Mouse (Mus musculus): ENCODE measurements around the gene Gdf1.

Gdf1 gene

DNA sequence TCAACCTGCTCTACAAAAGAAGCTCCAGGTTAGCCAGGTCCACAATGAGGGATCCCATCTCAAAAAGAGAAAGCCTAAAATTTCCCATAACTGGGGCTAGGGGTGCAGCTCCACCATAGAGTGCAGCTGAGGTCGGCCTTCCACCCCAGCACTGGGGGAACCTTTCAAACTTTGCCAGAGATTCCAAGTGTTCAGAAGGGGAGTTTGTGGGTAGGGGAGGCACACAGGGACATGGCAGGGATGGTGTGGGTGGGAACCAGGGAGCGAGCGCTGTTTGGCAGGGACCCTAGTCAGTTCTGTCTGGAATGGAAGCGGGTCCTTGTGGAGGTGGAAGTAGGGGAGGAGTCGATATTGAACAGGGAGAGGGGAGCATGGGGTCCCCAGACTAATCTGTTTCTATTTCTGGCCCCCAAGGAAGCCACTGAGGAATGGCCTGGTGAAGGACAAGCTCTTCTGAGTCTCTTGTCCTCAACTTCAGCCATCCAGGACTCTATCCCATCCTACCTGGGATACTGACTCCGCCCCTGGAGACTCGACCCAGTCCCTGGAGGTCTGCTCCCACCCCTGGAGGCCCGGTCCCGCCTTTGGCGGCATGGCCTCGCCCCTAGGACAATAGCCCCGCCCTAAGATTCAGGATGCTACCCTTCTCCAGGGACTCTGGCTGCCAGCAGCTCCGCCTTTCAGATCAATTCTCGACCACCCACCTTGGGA is at the start of gene Gdf1:
Gdf1 (plus strand) TSS at position 694 of the 711 bp plus-strand sequence.
- no peak for ATAC-seq (ENCODE audit: insufficient number of reproducible peaks, low FRiP score, low TSS enrichment)

DNA sequence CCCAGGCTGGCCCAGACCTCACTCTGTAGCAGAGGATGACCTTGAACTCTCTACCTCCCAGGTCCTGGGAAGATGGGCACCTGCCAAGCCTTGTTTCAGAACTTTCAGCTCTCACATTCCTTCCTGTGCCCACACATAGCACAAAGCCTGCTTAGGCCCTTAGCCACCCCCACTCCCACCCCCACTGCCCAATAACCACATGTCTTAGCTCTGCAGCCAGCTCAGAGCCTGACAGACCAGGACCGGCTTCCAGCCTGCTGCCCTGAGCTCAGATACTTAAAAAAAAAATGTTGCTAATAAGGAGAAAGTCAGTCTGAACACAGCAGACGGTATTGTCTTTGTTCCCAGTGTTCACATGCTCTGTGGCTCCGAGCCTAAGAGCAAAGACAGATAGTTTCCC is 48.6 kb upstream of the Gdf1 start:
- ATAC-seq (ENCODE audit: insufficient number of reproducible peaks, low FRiP score, low TSS enrichment) = no peak

DNA sequence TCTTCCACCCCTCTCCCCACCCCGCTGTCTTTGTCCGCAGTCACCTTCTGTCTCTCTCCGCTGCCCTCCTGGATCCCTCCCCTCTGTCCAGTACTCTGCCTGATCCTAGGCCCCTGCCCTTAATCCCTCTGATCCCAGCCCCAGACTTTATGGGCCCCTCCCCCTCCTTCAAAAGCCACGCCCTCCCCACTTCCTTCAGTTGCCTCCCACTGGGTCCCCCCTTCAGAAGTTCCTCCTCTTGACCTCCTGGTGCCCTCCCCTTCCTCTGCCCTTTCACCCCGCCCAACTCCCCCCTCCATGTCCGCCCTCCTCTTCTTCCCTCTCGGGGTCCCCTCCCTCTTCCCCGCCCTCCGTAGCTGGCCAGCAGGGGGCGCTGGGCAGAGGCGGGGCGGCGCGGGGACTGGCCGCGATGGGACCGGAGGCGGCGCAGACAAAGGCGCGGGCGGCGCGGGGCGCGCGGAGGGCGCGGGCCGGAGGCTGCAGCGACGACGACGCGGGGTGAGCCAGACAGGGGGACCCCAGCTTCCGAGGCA is 46.9 kb upstream of the Gdf1 start, which contains the start of gene Homer3:
Homer3 (plus strand) TSS at position 225 of the 533 bp plus-strand sequence.
- 0 out of 2 replicates have a peak, but pooled peaks have one; percentile 33 for ATAC-seq (ENCODE audit: insufficient number of reproducible peaks, low FRiP score, low TSS enrichment)

DNA sequence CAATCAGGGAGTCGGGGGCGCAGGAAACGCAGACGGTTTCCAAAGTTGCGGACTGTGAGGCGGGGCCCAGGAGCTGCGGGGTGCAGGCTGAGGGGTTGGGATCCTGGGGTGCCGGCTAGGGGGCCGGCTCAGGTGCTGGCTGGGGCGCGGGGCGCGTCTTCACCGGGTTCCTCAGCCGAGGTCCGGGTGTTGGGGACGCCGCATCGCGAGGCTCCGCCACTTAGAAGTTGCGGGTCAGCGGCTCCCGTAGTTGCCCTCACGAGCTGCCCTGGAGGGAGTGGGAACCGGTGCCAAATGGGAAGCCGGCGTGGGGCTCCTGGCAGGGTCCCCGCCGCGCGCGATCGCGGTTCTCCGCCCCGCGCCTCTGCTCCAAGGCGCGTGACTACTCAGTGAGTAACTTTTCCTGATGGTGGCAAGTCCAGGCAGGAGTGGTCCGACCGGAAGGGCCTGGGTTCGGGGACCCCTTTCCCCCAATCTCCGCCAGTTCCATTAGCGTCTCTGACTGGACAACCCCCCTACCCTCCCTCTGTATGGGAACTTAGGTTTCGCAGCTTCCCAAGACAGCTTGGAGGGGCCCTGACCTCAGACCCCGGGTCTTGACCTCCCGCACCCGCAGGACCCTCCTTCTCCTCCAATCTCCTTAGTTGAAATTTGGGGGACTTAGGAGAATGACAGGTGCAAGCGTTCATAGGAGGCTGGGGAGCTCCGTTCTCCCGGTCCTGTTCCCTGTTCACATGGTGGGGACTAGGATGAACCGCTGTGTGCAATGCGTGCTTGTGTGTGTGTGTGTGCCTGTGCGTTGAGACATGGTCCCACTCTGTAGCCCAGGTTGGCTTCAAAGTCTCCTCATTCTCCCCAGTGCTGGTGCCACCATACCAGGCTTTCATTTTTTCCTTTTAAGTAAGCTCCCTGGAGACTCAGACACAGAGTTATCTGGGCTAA is 46.2 kb upstream of the Gdf1 start:
- ATAC-seq (ENCODE audit: insufficient number of reproducible peaks, low FRiP score, low TSS enrichment) = no peak

DNA sequence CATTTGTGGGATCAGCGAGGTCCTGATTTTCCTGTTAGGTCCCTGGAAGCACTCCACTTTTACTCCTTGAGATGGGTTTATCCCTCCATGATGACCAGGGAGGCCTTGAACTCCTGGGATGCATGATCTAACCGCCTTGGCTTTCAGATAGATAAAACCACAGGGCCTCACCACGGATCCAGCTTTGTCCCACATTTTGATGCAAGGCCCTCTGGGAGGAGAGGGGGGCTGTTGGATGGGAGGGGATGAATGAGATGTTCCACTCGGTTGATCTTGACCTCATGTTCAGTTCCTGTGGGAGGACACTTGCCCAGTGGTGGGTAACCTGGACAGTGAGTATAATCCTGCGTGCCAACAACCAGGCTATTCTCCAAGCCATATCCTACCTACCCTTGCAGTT is 45.2 kb upstream of the Gdf1 start:
- no peak for ATAC-seq (ENCODE audit: insufficient number of reproducible peaks, low FRiP score, low TSS enrichment)

DNA sequence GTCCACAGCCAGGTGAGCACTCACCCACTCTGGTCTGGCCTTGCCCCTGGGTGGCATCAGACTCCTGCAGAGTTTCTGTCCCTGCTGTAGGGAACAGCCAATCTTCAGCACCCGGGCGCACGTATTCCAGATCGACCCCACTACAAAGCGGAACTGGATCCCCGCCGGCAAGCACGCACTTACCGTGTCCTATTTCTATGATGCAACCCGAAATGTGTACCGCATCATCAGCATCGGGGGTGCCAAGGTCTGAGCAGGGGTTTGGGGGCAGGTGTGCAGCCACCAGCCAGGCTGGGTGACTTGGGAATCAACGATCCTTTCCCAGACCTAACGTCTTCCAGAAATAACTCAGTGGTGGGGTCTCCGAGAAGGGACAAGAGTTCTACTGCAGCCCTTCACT is 44.3 kb upstream of the Gdf1 start:
- no peak for ATAC-seq (ENCODE audit: insufficient number of reproducible peaks, low FRiP score, low TSS enrichment)

DNA sequence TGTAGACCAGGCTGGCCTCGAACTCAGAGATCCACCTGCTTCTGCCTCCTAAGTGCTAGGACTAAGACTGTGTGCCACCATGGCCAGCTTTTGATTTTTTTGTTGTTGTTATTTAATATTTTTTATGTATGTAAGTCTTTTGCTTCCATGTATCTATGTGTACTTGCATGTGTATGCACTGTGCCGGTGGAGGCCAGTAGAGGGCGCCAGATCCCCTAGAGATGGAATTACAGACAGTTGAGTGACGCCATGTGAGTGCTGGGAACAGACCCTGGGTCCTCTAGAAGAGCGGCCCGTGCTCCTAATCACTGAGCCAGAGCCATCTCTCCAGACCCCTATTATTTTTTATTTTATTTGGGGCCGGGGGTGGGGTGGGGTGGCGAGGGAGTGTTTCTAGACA is 42.9 kb upstream of the Gdf1 start:
- no peak for ATAC-seq (ENCODE audit: insufficient number of reproducible peaks, low FRiP score, low TSS enrichment)

DNA sequence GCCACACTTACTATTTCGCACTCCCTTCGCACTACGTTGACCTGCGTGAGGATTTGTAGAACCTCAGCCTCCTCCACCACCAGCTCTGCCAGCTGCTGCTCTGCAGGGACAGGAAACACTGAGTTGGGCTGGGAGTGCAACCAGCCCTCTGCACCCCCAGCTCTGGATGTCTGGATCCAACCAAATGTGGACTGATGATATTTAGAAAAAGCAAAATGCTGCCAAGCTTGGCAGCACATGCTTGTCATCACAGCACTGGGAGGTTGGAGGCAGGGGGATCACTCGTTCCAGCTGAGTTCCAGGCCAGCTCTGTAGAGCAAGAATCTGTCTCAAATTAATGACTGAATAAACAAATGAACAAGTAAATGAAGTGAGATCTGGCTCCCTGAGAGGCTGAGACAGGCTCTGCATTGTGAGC is 35.6 kb upstream of the Gdf1 start:
- no peak for ATAC-seq (ENCODE audit: insufficient number of reproducible peaks, low FRiP score, low TSS enrichment)

DNA sequence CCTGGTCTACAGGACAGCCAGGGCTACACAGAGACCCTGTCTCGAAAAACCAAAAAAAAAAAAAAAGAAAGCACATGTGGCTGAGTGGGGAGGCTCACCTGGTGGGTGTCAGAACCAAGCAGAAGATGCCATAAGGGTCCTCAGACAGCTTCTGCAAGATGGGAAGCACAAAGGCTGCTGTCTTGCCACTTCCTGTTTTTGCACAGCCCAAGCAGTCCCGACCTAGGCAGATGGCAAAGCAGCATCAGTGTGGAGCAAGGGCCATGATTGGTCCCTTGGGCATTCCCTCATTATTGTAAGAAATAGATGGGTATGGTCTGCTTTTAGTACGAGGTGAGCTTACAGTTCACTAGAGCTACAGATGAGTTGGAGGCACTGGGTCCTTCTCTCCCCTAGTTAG is 28.7 kb upstream of the Gdf1 start:
- ATAC-seq (ENCODE audit: insufficient number of reproducible peaks, low FRiP score, low TSS enrichment) = no peak

DNA sequence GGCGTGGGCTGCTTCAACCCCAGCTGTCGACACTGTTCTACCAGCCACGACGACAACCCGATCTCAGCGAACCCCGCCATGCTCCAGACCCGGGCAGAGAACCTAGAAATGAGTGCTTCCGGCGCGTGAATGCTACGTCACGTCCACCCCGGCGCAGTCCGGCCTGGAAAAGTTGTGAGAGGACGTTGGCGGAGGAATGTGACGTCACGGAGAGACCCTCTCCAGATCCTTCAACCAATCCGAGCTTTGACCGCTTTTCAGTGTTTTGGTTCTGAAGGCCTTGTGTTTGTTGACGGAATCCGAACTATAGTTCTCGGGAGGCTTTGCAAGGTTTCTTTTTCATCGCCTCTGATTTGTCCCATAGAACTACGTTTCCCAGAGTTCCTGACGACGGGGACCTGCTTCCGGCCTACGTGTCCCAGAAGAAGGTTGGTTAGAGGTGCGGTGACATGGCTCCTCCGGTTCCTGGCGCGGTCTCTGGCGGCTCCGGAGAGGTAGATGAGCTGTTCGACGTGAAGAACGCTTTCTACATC is 27.2 kb upstream of the Gdf1 start, which contains the start of the genes Ddx49 and Cope:
Ddx49 (minus strand) TSS at position 132 of the 533 bp plus-strand sequence.
Cope (plus strand) TSS at position 161 of the 533 bp plus-strand sequence.
- ATAC-seq (ENCODE audit: insufficient number of reproducible peaks, low FRiP score, low TSS enrichment) = peak; percentile 90

DNA sequence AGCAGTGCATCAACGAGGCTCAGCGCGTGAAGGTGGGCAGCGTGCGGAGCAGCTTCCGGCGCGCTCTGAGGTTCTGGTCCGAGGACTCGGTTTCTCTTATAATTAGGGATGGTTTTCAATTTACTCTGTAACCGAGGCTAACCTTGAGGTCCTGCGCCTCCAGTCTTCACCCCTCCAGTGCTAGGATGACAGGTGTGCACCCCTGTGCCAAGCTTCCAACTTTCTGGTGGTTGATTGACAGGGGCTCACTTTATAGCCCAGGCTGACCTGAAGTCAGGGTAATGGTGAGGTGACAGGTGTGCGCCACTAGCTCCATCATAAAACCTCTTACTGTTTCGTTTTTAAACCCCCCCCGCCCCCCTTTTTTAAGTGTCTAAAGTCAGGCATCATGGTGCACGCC is 26.7 kb upstream of the Gdf1 start:
- no peak; the same call in 1 of the 2 replicates for ATAC-seq (ENCODE audit: insufficient number of reproducible peaks, low FRiP score, low TSS enrichment)

DNA sequence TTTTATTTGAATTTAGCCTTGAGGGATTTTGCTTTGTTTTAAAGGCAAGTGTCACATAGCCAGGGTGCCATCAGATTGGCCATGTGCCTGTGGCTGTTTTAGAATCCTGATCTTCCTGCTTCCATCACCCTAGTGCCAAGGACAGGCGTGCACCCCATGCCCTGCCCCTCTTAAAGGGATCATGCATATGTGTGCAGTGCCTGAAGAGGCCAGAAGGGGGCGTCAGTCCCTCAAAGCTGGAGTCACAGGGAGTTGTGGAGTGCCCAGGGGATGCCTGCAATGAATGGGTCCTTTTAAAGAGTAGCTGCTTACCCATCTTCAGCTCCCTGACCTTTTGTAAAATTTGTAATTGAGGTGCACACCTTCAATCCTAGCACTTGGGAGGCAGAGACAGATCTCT is 20.3 kb upstream of the Gdf1 start:
- ATAC-seq (ENCODE audit: insufficient number of reproducible peaks, low FRiP score, low TSS enrichment) = no peak

DNA sequence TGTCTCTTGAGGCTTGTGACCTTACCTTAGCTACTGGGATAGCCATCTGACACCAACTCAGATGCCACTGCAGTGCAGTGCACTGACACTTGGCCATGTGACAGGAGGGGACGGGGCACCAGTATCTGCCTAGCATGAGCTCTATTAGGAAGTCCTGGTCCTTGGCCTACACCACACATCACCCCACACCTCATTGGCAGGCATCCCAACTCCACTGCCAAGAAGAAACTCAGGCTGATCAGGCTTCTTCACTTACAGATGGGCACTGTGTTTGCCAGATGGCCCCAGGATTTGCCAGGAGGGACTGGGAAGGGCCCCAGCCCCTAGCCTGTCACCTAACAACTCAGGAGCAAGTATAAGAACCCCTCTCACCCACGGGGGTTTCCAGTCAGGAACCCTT is 16.2 kb upstream of the Gdf1 start:
- ATAC-seq (ENCODE audit: insufficient number of reproducible peaks, low FRiP score, low TSS enrichment) = no peak

DNA sequence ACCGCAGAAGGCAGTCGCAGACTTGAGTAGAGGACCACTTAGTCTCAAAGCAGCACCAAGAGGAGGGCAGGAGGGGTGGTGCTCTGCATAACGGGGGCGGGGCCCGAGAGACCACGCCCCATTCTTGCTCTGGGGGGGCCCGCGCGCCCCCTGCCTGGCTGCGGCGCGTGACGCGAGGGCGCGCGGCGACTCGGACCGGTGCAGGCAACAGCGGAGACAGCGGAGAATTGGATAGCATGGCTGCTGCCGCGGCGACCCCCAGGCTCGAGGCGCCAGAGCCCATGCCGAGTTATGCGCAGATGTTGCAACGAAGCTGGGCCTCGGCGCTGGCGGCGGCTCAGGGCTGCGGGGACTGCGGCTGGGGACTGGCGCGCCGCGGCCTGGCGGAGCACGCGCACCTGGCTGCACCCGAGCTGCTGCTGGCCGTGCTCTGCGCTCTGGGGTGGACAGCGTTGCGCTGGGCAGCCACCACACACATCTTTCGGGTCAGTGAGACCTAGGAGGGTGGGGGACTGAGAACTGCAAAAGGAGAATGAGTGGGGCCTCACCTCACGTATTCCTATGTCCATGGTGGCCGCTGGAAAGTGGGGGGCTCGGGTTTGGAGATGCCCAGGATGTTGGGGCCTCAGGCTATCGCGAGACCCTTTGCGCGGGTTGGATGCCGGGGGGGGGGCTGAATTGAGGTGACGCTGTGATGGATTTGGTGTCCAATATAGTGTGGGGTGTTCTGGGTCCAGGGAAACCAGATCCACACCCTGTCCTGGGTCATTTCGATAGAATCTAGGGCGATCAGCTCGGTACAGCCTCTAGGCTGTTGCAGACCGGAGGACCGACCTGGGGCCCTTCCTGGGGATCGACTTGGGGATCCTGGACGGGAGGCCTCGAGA is 13.8 kb upstream of the Gdf1 start, which contains the start of gene Cers1:
Cers1 (plus strand) TSS at position 152 of the 887 bp plus-strand sequence.
- ATAC-seq (ENCODE audit: insufficient number of reproducible peaks, low FRiP score, low TSS enrichment) = peak; percentile 23; the same call in 1 of the 2 replicates

DNA sequence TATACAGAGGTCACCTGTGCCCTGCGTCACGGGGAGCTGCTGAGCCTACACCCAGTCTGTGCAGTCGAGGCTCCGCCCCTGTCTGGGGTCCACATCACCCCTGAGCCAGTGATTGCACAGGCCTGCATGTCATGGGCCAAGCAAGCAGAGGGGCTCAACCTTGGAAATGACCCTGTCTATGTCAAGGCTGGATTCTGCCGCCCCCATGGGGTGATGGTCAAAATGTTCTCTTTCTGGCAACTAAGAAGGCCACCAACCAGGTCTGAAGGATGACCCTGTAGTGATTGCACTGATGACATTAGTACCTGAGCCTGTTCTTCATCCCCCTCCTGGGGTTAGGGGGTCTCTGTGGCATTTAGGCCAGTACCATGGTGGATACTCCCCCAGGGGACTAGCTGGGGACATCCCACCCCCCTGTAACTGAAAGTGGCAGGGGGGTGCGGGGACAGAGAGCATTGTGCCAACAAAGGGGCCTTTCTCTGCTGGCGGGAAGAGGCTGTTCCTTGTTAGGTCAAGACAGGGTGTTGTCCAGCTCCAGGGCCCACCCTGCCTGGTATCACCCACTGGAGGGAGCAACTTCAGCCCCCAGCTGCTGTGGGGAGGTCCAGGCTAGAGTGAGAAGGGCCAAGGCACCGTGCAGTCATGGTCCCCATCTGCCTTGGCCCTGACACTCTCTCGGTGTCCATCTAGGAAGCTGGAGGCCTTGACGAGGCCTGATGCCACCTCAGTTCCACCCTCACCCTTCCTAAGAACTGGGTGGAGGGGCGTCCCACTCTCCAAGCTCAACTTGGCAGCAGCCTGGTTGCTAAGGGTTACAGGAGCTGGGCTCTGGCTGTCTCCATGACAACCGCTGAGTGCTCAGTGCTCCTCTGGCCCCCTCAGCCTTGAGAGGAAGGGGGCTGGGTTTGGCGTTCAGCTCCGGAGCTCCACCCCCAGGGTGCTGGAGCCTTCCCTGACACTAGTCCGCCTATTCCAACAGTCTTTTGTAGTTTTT is 12.8 kb upstream of the Gdf1 start:
- peak; percentile 42 for ATAC-seq (ENCODE audit: insufficient number of reproducible peaks, low FRiP score, low TSS enrichment)

DNA sequence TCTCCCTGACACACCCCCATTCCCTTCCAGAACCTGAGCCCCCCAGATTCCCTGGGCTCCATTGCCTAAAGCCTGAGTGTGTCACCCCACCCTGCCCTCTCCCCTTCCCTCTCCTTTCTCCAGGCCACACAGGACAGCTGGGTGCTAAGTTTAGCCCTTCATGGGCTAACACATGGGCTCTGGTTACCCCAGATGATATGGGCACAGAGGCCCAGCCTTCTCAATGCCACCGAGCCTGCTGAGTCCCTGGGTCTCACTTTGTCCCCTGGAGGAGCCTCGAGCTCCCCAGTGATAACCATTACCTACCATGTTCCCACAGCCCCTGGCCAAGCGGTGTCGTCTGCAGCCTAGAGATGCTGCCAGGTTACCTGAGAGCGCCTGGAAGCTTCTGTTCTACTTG is 11.7 kb upstream of the Gdf1 start:
- no peak for ATAC-seq (ENCODE audit: insufficient number of reproducible peaks, low FRiP score, low TSS enrichment)

DNA sequence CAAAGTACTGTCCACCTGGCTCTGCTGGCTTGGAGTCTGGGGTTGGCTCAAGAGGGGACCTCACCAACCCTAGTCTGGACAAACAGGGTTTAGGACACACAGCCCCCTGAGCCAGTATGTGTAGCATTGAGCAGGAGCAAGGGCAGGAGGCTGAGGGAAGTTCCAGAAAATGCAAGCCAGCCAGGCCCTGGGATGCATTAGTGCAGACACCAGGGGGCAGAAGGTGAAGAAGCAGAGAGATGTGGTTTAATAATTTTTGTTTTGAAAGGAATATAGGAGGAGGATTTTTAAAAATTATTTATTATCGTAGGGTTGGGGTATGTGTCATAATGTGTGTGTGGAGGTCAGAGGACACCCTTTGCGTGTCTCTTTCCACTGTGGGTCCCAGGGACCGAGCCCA is 5.9 kb upstream of the Gdf1 start:
- no peak for ATAC-seq (ENCODE audit: insufficient number of reproducible peaks, low FRiP score, low TSS enrichment)

DNA sequence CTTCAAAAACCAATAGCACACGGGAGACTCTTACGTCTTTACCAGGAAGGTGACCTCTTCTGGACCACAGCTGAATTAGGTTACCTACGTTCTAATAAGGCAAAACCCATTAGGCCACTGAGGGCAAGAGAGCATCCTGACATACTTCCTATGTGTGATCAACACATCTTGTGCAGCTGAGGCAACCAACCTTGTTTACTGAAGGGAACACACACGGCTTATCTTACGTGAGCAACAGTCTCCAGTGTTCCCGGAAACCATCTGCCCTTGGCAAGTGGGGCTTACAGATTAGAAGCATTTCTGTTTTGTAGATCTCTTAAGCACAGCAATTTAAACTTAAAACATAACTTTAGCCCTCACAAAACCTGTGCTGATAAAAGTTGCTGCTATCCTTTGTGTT is 2.1 kb upstream of the Gdf1 start:
- ATAC-seq (ENCODE audit: insufficient number of reproducible peaks, low FRiP score, low TSS enrichment) = no peak

All from cerebellum, adult (tissue).